Mouse (Mus musculus) midbrain, embryonic 12.5 days (tissue): ENCODE results near the gene Lmod2. TPM values are rescaled to one million over a fixed set of nuclear protein-coding genes. Genes with fewer than 3 reads are reported as not detected.

Experiments
- ATAC-seq: fragments of 200-750 bp; cut with Nextera tagmentation; 2 replicates; pipeline ENCODE4 v1.8.0; 2017; ENCODE audit warnings: low read depth, moderate TSS enrichment, moderate library complexity; ENCODE audit not compliant: low FRiP score
- H3K27ac ChIP-seq: fragments of 300-500 bp; sonication (generic); replicated peaks from 2 replicates; pipeline ENCODE4 v1.5.1; 2016; ENCODE audit warnings: mild to moderate bottlenecking
- H3K27me3 ChIP-seq: fragments of 300-500 bp; sonication (generic); 2 replicates; pipeline ENCODE4 v1.6.1; 2016; ENCODE audit warnings: mild to moderate bottlenecking
- H3K36me3 ChIP-seq: fragments of 300-500 bp; sonication (generic); 2 replicates; pipeline ENCODE4 v1.6.1; 2016
- H3K4me1 ChIP-seq: fragments of 300-500 bp; sonication (generic); 2 replicates; pipeline ENCODE4 v1.6.1; 2016
- H3K4me2 ChIP-seq: fragments of 300-500 bp; sonication (generic); replicated peaks from 2 replicates; pipeline ENCODE4 v1.6.1; 2016; ENCODE audit warnings: mild to moderate bottlenecking, moderate library complexity
- H3K4me3 ChIP-seq: fragments of 300-500 bp; sonication (generic); 2 replicates; pipeline ENCODE4 v1.5.1; 2016; ENCODE audit warnings: mild to moderate bottlenecking
- H3K9ac ChIP-seq: fragments of 300-500 bp; sonication (generic); replicated peaks from 2 replicates; pipeline ENCODE4 v1.6.1; 2016; ENCODE audit warnings: mild to moderate bottlenecking, moderate library complexity
- H3K9me3 ChIP-seq: fragments of 300-500 bp; sonication (generic); 2 replicates; pipeline ENCODE4 v1.6.1; 2016; ENCODE audit warnings: mild to moderate bottlenecking
- WGBS: fragments of 180-500 bp; shearing (Covaris S2); methylation state at CpG from one replicate; pipeline ENCODE4 v1.1.7; 2016; 5-methylcytosine and 5-hydroxymethylcytosine counted together
- polyA plus RNA-seq: library from polyadenylated mRNA; unstranded; fragments of >200 nt; fragmentation: Nextera tagmentation; extraction: Ambion mirVana; gene quantifications from 2 replicates; pipeline ENCODE4 v1.2.1, GENCODE M21; 2016

The Lmod2 gene
- polyA plus RNA-seq = not detected in 2 replicates

DNA sequence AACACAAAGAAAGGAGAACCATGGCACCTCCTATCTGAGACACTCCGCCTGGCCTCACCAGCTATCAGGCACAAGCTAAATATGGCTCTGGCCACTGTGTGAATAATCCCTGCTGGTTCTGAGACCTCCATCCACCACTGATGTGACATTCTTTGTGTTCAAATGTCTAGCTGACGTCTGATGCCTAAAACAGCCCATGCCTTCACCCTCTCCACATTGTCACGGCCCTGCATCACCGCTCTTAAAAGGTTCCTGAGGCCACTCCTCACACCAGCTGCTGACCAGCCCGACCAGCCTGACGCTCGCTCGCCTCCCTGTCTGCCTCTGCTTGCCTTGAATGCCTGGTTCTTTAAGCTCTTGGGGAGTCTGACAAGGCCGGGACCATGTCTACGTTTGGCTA lies at the start of gene Lmod2:
TSS of gene Lmod2 (plus strand) at position 263 of the 400 bp plus-strand sequence.
- ATAC-seq = no peak
- Histone ChIP-seq H3K4me1 (0 out of 2 replicates have a peak, but pooled peaks cover 3% of the 10 kb centered on the region), H3K4me3 (no peak within 1 kb of the TSS), H3K27ac (no peak within 1 kb of the TSS), H3K36me3 (no peaks in the 10 kb centered on the region), H3K9ac (no peak within 1 kb of the TSS), H3K4me2 (no peak within 1 kb of the TSS), H3K9me3 (no peaks in the 10 kb centered on the region), H3K27me3 (no peaks in the 10 kb centered on the region)
- WGBS = 59% methylated on average over 10 of the region's 10 CpGs

DNA sequence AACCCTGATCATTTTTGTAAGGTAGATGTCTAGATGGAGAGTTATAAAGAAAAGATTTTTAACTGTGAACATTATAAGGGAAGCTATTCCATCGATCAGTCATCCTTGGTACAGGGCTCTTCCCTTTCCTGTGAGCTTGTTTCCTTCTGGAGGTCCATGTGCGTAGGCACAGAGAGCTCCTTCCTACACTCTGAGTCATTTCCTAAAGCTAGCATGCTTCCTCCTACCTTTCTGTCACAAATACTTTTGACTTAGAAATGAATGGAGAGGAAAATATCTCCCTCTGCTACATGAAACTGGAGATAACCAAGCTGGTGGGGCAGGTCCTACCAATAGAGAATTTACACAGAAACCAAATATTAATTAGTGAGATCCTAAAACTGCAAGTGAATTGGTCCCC lies 47.8 kb upstream of the Lmod2 start:
- ATAC-seq = no peak
- no peak overlapping the region for H3K4me3 ChIP-seq
- H3K27me3 ChIP-seq = no peaks in the 10 kb centered on the region
- no peaks in the 10 kb centered on the region for H3K36me3 ChIP-seq
- H3K9me3 ChIP-seq = no peaks in the 10 kb centered on the region
- H3K27ac ChIP-seq = no peak overlapping the region
- H3K9ac ChIP-seq = no peak overlapping the region
- H3K4me2 ChIP-seq = no peak overlapping the region
- 76% methylated on average over 2 of the region's 2 CpGs for WGBS
- no peaks in the 10 kb centered on the region for H3K4me1 ChIP-seq

DNA sequence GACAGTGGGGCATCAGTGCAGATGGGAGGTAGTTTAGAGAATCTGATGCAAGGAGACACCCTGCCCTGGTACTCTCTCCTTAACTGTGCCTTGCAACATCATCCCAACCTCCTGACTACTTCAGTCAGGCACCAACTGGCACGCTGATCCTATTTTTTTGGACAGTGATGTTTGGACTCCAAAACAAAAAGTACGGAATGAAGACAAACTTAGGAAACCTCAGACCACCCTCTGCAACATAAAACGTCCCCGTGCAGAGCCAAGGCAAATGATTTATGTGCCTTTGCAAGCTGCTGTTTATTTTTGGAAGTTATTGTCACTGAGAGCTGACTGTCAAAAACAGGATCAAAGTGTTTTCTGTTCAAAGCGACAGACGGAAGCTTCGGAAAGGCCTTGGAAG lies 45.5 kb upstream of the Lmod2 start:
- no peaks in the 10 kb centered on the region for H3K27me3 ChIP-seq
- no peak overlapping the region for H3K27ac ChIP-seq
- no peaks in the 10 kb centered on the region for H3K36me3 ChIP-seq
- WGBS = 82% methylated on average over 7 of the region's 7 CpGs
- no peaks in the 10 kb centered on the region for H3K4me1 ChIP-seq
- no peak overlapping the region for H3K4me2 ChIP-seq
- no peak for ATAC-seq
- no peak overlapping the region for H3K9ac ChIP-seq
- no peaks in the 10 kb centered on the region for H3K9me3 ChIP-seq
- H3K4me3 ChIP-seq = no peak overlapping the region

DNA sequence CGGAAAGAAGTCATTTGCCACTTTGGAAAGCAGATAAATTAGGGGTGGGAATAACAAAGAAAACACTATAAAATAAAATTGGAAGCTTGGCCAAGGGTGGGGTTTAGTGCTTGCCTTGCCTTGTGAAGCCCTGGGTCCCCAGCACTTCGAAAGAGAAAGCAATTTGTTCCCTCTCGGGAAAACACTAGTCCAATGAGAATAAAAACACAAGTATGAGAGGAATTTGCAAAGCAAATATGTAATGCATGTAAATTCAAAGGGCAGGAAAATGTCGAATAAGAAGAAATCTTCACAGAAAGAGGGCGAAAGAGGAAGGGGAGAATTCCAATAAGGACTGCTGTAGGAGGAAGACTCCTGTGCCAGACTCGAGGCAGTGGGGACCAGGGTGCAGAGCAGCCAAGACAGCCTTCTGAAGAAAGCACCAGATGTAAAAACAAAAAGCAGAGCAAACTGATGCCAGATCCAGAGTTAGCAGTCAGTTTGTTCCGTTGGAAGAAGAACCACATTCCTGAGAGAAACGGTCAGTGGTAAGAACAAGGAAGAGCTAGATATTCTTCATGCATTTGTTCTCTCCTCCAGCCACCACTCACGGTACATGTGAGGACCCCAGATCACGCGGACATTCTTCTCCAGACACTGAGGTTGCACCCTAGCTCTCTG lies 43.0 kb upstream of the Lmod2 start:
- Histone ChIP-seq H3K27me3 (no peaks in the 10 kb centered on the region), H3K27ac (no peak overlapping the region), H3K4me1 (no peaks in the 10 kb centered on the region), H3K36me3 (no peaks in the 10 kb centered on the region), H3K9me3 (no peaks in the 10 kb centered on the region), H3K9ac (no peak overlapping the region), H3K4me2 (no peak overlapping the region), H3K4me3 (no peak overlapping the region)
- 78% methylated on average over 11 of the region's 11 CpGs for WGBS
- ATAC-seq = no peak

DNA sequence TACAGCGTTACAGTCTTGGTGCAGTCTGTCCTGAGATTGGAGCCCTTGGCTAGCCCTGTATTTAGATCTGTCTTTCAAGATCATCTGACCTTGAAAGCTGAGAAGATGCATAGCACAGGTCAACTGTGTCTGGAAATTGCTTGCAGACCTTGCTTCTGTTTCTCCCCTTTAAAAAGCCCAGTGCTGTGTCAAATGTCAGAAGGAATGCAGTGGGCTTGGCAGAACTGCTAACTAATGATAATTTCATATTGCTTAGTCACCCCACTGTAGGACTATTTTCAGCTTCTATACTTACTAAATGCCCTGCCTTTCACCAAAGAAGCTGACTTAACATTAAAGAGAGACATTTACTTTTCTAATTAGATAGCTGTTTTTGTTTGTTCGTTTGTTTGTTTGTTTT lies 42.1 kb upstream of the Lmod2 start:
- WGBS = 82% methylated on average over 2 of the region's 2 CpGs
- H3K4me2 ChIP-seq = no peak overlapping the region
- H3K9me3 ChIP-seq = no peaks in the 10 kb centered on the region
- no peaks in the 10 kb centered on the region for H3K27me3 ChIP-seq
- H3K9ac ChIP-seq = no peak overlapping the region
- H3K36me3 ChIP-seq = no peaks in the 10 kb centered on the region
- H3K4me1 ChIP-seq = no peaks in the 10 kb centered on the region
- H3K27ac ChIP-seq = no peak overlapping the region
- no peak for ATAC-seq
- H3K4me3 ChIP-seq = no peak overlapping the region

DNA sequence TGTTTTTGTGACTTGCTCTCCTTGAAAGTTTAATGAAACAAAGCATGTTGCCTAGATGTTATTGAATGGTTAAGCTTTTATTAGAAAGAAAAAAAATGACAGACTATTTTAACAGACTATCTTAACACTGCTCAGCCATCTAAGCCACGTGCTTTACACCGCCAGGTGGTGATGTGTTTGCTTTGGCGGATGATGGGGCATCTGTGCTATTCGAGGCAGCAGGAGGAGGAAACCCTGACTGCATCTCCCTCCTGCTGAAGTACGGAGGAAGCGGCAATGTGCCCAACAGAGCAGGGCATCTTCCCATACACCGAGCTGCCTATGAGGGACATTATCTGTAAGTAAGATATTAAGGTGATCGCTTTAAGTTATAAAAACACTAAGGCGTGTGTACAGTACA lies 33.5 kb upstream of the Lmod2 start:
- WGBS = 77% methylated on average over 9 of the region's 9 CpGs
- no peak for ATAC-seq
- H3K4me3 ChIP-seq = no peak overlapping the region

DNA sequence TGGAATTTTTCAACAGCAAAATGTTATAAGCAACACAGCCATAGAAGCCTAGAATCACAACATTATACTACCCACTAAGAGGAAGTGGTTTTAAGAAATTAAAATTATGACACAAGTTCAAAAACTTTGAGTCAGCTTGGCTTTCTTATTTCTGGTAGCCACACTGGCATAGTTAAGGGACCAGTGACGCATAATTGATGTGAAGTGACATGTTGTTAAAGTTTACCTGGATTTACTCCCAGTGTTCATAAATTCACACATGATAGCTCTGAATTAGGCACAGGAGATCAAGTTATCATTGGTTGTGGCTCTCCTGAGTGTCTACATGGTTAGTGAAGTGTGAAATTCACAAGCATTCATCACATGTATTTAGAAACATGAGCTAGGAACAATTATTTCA lies 32.7 kb upstream of the Lmod2 start:
- no peak overlapping the region for H3K9ac ChIP-seq
- no peak overlapping the region for H3K4me3 ChIP-seq
- H3K27ac ChIP-seq = no peak overlapping the region
- H3K36me3 ChIP-seq = no peaks in the 10 kb centered on the region
- H3K9me3 ChIP-seq = no peaks in the 10 kb centered on the region
- H3K4me1 ChIP-seq = no peaks in the 10 kb centered on the region
- WGBS = 92% methylated on average over 1 of the region's 1 CpGs
- H3K27me3 ChIP-seq = no peaks in the 10 kb centered on the region
- H3K4me2 ChIP-seq = no peak overlapping the region
- ATAC-seq = no peak

More for the DNA sequence above, 33.5 kb upstream of the Lmod2 start:
- Histone ChIP-seq H3K9me3 (no peaks in the 10 kb centered on the region), H3K27me3 (no peaks in the 10 kb centered on the region), H3K9ac (no peak overlapping the region), H3K4me1 (no peaks in the 10 kb centered on the region), H3K4me2 (no peak overlapping the region), H3K27ac (no peak overlapping the region), H3K36me3 (no peaks in the 10 kb centered on the region)

DNA sequence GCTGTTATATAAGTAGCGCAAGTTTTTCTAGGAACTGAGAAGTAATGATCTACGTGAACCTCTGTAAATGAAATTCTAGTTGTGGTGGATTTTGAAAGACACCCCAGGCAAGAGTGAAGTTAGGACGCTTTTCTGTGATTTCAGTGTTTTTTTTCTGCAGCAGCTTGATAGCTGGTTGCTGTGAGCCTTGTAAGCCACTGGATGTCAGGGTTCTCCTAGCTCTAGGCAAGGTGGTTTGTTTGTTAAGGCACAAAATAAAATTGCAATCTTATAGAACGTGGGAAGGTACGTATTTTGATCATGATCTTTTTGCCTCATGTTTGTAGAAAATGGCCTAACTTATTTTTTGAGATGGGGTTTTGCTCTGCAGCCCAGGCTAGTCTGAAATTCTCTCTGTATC lies 28.6 kb upstream of the Lmod2 start:
- Histone ChIP-seq H3K4me2 (no peak overlapping the region), H3K36me3 (no peaks in the 10 kb centered on the region), H3K4me1 (no peaks in the 10 kb centered on the region), H3K4me3 (no peak overlapping the region), H3K9ac (no peak overlapping the region), H3K9me3 (no peaks in the 10 kb centered on the region), H3K27me3 (no peaks in the 10 kb centered on the region), H3K27ac (no peak overlapping the region)
- 86% methylated on average over 5 of the region's 5 CpGs for WGBS
- ATAC-seq = no peak

DNA sequence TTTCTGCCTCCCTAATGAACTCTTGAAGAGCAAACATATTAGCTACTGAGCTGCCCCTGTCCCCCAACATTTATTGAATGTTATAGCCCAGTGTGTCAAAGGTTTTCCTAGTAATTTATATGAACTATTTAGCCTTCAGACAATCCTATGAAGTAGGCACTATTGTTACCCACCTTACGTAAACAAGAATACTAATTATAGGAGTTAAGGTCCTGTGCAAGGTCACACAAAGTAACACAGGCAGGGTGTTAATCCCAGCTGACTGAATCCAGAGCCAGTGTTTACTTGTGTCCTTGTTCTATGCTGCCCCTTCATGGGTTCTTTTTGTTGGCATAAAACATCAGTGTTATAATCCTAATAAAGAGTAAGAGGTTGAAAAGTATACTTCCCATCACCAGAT lies 27.9 kb upstream of the Lmod2 start:
- Histone ChIP-seq H3K4me3 (no peak overlapping the region), H3K4me2 (no peak overlapping the region), H3K9ac (no peak overlapping the region), H3K4me1 (no peaks in the 10 kb centered on the region), H3K27me3 (no peaks in the 10 kb centered on the region), H3K27ac (no peak overlapping the region), H3K36me3 (no peaks in the 10 kb centered on the region), H3K9me3 (no peaks in the 10 kb centered on the region)
- 98% methylated on average over 1 of the region's 1 CpGs for WGBS
- no peak for ATAC-seq

DNA sequence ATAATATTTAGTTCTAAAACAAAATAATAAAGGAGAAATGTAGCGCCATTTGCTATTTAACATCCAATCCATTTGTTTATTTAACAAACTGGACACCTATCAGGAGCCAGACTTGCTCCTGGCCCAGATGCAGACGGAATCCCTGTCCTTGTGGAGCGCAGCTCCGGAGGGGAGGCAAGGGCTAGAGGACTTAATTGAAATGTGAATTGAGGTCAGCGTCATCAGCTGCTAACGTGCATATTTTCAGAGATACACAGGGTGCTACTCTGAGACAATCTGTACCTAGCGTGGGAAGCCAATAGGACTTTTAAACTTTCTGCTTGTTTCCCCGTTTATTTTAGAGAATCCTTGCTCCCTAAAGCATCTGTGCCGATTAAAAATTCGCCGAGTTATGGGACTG lies 27.3 kb upstream of the Lmod2 start:
- H3K4me3 ChIP-seq = no peak overlapping the region
- H3K9ac ChIP-seq = no peak overlapping the region
- no peaks in the 10 kb centered on the region for H3K36me3 ChIP-seq
- ATAC-seq = no peak
- no peaks in the 10 kb centered on the region for H3K27me3 ChIP-seq
- 68% methylated on average over 11 of the region's 11 CpGs for WGBS
- no peaks in the 10 kb centered on the region for H3K9me3 ChIP-seq
- no peak overlapping the region for H3K4me2 ChIP-seq
- H3K27ac ChIP-seq = no peak overlapping the region
- no peaks in the 10 kb centered on the region for H3K4me1 ChIP-seq

DNA sequence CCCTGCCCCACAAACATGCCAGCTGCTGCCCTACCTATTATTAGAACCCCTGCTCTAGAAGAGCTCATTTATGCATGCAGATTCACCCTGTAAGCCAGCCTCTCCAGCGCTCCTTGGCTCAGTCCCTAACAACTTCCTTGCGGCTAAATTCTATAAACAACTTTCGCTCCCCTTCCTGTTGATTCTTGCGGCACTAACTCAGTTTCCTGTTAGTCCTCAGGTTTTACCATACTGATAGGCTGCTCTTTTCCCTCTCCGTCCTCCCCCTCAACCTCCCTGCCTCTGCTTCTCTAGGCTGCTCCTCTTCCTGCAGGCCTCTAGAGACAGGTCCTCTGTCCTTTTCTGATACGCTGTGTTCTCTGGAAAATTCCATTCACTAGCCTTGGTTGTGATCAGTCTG lies 26.4 kb upstream of the Lmod2 start:
- no peaks in the 10 kb centered on the region for H3K9me3 ChIP-seq
- no peak overlapping the region for H3K4me3 ChIP-seq
- no peak for ATAC-seq
- WGBS = 75% methylated on average over 6 of the region's 6 CpGs
- H3K4me2 ChIP-seq = no peak overlapping the region
- H3K27ac ChIP-seq = no peak overlapping the region
- H3K9ac ChIP-seq = 0 out of 2 replicates have a peak overlapping the region, but pooled peaks have one; percentile 15
- H3K4me1 ChIP-seq = no peaks in the 10 kb centered on the region
- H3K27me3 ChIP-seq = no peaks in the 10 kb centered on the region
- H3K36me3 ChIP-seq = no peaks in the 10 kb centered on the region

DNA sequence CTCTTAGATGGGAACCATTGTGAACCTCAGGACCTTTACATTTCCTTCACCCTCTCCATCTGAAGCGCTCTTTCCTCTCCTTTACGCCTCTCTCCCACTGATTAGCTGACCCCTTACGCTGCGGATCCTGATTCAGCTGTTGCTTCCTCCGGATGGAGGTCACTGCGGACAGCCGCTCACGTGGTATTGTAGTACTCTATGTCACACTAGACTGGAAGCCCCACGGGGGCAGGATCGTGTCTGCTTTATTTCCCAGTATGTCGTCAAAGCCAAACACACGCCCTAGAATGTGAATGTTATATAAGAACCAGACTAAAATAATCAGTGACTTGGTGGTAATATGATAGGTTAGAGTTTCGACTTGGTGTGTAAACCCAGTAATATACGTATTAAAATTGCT lies 25.1 kb upstream of the Lmod2 start:
- no peaks in the 10 kb centered on the region for H3K36me3 ChIP-seq
- no peaks in the 10 kb centered on the region for H3K4me1 ChIP-seq
- no peaks in the 10 kb centered on the region for H3K27me3 ChIP-seq
- H3K9me3 ChIP-seq = no peaks in the 10 kb centered on the region
- H3K4me2 ChIP-seq = no peak overlapping the region
- ATAC-seq = no peak
- 89% methylated on average over 14 of the region's 14 CpGs for WGBS
- no peak overlapping the region for H3K4me3 ChIP-seq
- no peak overlapping the region for H3K27ac ChIP-seq
- no peak overlapping the region for H3K9ac ChIP-seq

DNA sequence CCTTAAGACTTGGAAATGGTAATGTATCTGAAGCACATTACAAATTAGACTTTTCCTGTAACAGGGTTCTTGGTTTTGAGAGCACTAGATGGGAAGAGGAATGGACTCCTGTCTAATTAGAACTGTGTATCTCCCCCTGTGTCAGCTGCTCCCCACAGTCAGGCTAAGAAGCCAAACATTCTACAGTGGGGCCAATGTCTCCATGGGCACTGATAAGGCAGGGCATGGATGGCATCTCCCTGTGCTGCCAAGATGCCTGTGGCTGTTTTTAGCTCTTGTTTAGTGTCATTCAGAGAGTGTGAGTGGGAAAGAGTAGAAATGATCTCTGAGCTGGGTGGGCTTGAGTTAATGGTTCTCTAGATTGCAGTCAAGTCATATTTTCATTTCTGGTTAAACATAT lies 24.2 kb upstream of the Lmod2 start:
- ATAC-seq = no peak
- Histone ChIP-seq H3K4me2 (no peak overlapping the region), H3K9ac (no peak overlapping the region), H3K27me3 (no peaks in the 10 kb centered on the region), H3K9me3 (no peaks in the 10 kb centered on the region), H3K27ac (no peak overlapping the region), H3K36me3 (no peaks in the 10 kb centered on the region), H3K4me1 (no peaks in the 10 kb centered on the region), H3K4me3 (no peak overlapping the region)
